Mouse (Mus musculus): ENCODE measurements around the gene Abl2. TPM values are rescaled to one million over a fixed set of nuclear protein-coding genes. Genes with fewer than 3 reads are reported as not detected.

Gene Abl2
- total and polyA plus RNA-seq, 3 experiments, result 10.0 to 19.8 (median 15.5) TPM

- dilution Hi-C loops (cut with MboI; ENCODE audit: extremely low pct_ligation_motif_present, extremely low pct_unique_long_range_greater_than_20kb, low sequenced_read_pairs) (no loop called here), in situ Hi-C loops (cut with MboI; ENCODE audit: low pct_ligation_motif_present, low pct_unique_long_range_greater_than_20kb, low sequenced_read_pairs) (no loop called here)
- H3K27me3 ChIP-seq (replicated peaks), result no peaks in the 10 kb centered on the region
- no peak overlapping the region for H3K4me2 ChIP-seq (ENCODE audit: insufficient read depth, low read depth, poor library complexity, severe bottlenecking)
- H3K4me3 ChIP-seq (replicated peaks in 1 of 3; ENCODE audit: low read depth in 2 of 3, low read length in 2 of 3, poor library complexity in 1 of 3), result no peak overlapping the region
- no peaks in the 10 kb centered on the region for H3K9me3 ChIP-seq (replicated peaks; ENCODE audit: low read length)
- H3K36me3 ChIP-seq (replicated peaks in 1 of 2; ENCODE audit: control insufficient read depth in 1 of 2, insufficient read depth in 1 of 2, low read length in 1 of 2), result peaks cover 0 to 8% of the 10 kb centered on the region in 2 experiments
- peaks cover 0 to 30% of the 10 kb centered on the region in 2 experiments; a peak in 3 of 4 replicates for H3K4me1 ChIP-seq (ENCODE audit: control insufficient read depth in 1 of 2, insufficient read depth in 2 of 2)
- H3K9ac ChIP-seq (ENCODE audit: insufficient read depth, low read depth), result no peak overlapping the region
- 0 out of 2 replicates have a peak, but pooled peaks cover under 1% of the 10 kb centered on the region for H3K79me2 ChIP-seq (replicated peaks; ENCODE audit: control insufficient read depth, extremely low read depth, insufficient read depth, poor library complexity, severe bottlenecking)
- no peak overlapping the region for H3K27ac ChIP-seq (ENCODE audit: insufficient read depth, low read depth)
- DNase-seq (ENCODE audit: extremely low read depth), result no peak
- TF ChIP-seq USF2 (conservative IDR thresholded peaks at IDR 0.05; ENCODE audit: low read depth, low read length) (no peak), PAX5 (IDR thresholded peaks at IDR 0.05; ENCODE audit: low read length) (no peak), IRF4 (IDR thresholded peaks at IDR 0.05; ENCODE audit: low read depth, low read length) (no peak), UBTF (IDR thresholded peaks at IDR 0.05; ENCODE audit: low read depth, low read length) (no peak), GABPA (IDR thresholded peaks at IDR 0.05; ENCODE audit: insufficient replicate concordance, low read depth, low read length) (no peak), POLR2AphosphoS2 (IDR thresholded peaks at IDR 0.05; ENCODE audit: low read depth, low read length) (no peak), POLR2A (IDR thresholded peaks at IDR 0.05; ENCODE audit: low read depth, low read length) (no peak), MAZ (IDR thresholded peaks at IDR 0.05; ENCODE audit: low read depth, low read length) (no peak), BHLHE40 (IDR thresholded peaks at IDR 0.05; ENCODE audit: low read depth, low read length) (no peak), CTCF (conservative IDR thresholded peaks at IDR 0.05 in 1 of 2, IDR thresholded peaks at IDR 0.05 in 1 of 2; ENCODE audit: low read depth in 2 of 2, low read length in 2 of 2) (no peak), HCFC1 (IDR thresholded peaks at IDR 0.05; ENCODE audit: low read depth, low read length) (no peak), SMC3 (IDR thresholded peaks at IDR 0.05; ENCODE audit: low read depth, low read length) (no peak), TCF12 (IDR thresholded peaks at IDR 0.05; ENCODE audit: low read depth, low read length) (no peak), MAFK (IDR thresholded peaks at IDR 0.05; ENCODE audit: insufficient replicate concordance, low read length) (no peak), NRF1 (IDR thresholded peaks at IDR 0.05; ENCODE audit: low read depth, low read length) (no peak)
These were observed 51.7 kb downstream of the Abl2 start for GRCm38 (mm10) chr1:156610257-156610656.

DNA sequence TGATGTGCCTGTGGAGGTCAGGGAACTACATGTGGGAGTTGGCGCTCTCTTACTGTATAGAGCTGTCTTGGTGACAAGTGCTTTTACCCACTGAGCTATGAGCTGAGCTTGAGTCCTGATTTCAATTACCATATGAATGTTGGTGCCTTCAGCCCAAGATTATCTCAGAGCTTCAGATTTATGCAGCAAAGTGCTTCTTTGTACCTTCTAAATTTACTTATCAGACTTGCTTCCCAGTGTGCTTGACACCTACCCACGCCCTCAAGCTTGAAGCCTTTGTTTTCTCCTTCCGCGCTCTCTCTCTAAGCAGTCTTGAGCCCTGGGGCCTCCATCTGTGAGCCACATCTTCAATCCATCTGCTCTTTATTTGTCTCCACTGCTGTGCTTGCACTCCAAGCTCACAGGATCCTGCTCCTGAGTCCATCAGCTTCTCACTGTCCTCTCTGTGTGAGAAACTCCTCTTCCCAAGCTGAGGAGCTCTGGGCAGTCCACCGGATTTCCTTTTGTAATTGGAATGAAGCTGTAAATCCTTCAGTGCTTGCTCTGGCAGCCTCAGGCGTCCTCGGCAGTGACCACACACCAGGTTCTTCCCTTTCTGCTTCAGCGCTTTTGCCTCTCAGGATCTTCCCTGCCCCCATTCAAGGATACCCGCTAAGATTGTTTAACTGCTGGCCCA lies 55.4 kb downstream of the Abl2 start:
- in situ Hi-C loops (cut with MboI; ENCODE audit: low pct_ligation_motif_present, low pct_unique_long_range_greater_than_20kb, low sequenced_read_pairs), result no loop called here
- no peak overlapping the region for H3K27ac ChIP-seq (ENCODE audit: insufficient read depth, low read depth)
- H3K4me3 ChIP-seq (replicated peaks in 1 of 3; ENCODE audit: low read depth in 2 of 3, low read length in 2 of 3, poor library complexity in 1 of 3), result no peak overlapping the region
- dilution Hi-C loops (cut with MboI; ENCODE audit: extremely low pct_ligation_motif_present, extremely low pct_unique_long_range_greater_than_20kb, low sequenced_read_pairs), result no loop called here
- H3K27me3 ChIP-seq (replicated peaks), result no peaks in the 10 kb centered on the region
- H3K9ac ChIP-seq (ENCODE audit: insufficient read depth, low read depth), result no peak overlapping the region
- no peaks in the 10 kb centered on the region for H3K9me3 ChIP-seq (replicated peaks; ENCODE audit: low read length)
- peaks cover 31% of the 10 kb centered on the region for H3K79me2 ChIP-seq (replicated peaks; ENCODE audit: control insufficient read depth, extremely low read depth, insufficient read depth, poor library complexity, severe bottlenecking)
- H3K36me3 ChIP-seq (replicated peaks in 1 of 2; ENCODE audit: control insufficient read depth in 1 of 2, insufficient read depth in 1 of 2, low read length in 1 of 2), result peaks cover 0 to 8% of the 10 kb centered on the region in 2 experiments
- H3K4me2 ChIP-seq (ENCODE audit: insufficient read depth, low read depth, poor library complexity, severe bottlenecking), result no peak overlapping the region
- TF ChIP-seq TCF12 (IDR thresholded peaks at IDR 0.05; ENCODE audit: low read depth, low read length), result no peak
- TF ChIP-seq ZMIZ1 (IDR thresholded peaks at IDR 0.05; ENCODE audit: low read depth, low read length), result no peak
- TF ChIP-seq KAT2A (IDR thresholded peaks at IDR 0.05; ENCODE audit: insufficient replicate concordance, low read length), result no peak
- TF ChIP-seq UBTF (IDR thresholded peaks at IDR 0.05; ENCODE audit: low read depth, low read length), result no peak
- TF ChIP-seq ELF1 (IDR thresholded peaks at IDR 0.05; ENCODE audit: low read depth, low read length), result no peak
- no peak for TF ChIP-seq RCOR1 (conservative IDR thresholded peaks at IDR 0.05; ENCODE audit: low read depth, low read length)
- no peak for TF ChIP-seq MYC (IDR thresholded peaks at IDR 0.05; ENCODE audit: low read depth, low read length)
- TF ChIP-seq USF1 (IDR thresholded peaks at IDR 0.05; ENCODE audit: low read depth, low read length), result no peak
- TF ChIP-seq SIN3A (IDR thresholded peaks at IDR 0.05; ENCODE audit: low read length), result peak; percentile 22; the same call in 1 of the 2 replicates
- H3K4me1 ChIP-seq (ENCODE audit: control insufficient read depth in 1 of 2, insufficient read depth in 2 of 2), result peaks cover 7 to 21% of the 10 kb centered on the region in 2 experiments
- DNase-seq (ENCODE audit: extremely low read depth), result no peak
